Mouse (Mus musculus): ENCODE measurements around the gene Myo16.

DNA sequence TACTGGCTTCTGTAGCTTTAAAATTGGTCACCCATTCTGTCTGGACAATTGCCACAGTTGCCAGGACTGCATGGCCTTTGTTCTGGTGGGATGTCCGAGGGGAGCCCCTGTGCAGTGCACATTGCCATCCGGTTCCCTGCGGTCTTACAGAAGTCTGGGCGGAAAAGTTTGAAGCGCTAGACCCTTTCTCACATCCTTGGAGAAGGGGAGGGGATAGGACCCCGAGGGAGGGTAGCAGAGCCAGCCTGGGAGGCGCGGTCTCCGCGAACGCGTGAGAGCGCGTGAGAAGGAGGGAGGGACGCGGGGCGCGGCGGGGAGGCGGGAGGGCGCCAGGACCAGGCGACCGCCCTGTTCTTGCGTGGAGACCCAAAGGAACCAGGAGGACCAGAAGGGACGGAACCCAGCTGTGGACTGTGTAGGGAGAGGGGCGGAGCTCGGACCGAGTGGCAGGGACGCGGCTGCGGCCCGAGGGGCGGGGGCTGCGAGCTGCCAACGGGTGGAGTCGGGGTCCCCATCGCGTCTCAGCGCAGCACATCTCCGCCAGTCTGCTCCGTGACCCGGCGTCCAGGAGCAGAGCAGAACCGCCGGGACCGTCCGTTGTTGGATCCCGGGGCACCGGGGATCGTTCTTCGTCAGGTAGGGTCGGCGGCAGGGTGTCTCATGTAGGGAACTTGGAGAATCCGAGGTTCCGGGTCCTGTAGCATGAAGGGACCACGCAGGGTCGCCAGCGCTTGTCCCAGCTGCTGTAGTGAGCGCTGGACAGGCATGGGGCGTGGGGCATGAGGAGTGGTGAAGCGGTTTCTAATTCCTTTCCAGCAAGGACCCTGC, at the start of gene Myo16:
- TF ChIP-seq POLR2A (IDR thresholded peaks at IDR 0.05; ENCODE audit: insufficient read depth, low read depth, low read length) (no peak), CTCF (IDR thresholded peaks at IDR 0.05) (no peak), EP300 (IDR thresholded peaks at IDR 0.05; ENCODE audit: insufficient read depth, low read depth, low read length) (no peak)

Measured in heart, adult 2 months (tissue).